Mouse (Mus musculus) ES-E14 (cell line): ENCODE measurements around the gene Btbd8. TPM values are rescaled to one million over a fixed set of nuclear protein-coding genes. Genes with fewer than 3 reads are reported as not detected.

ENCODE experiments used
- DNase-seq: peaks from one replicate; pipeline ENCODE4 v3.0.0-alpha.2; 2013; ENCODE audit warnings: low read depth, low spot score
- H3K27ac ChIP-seq: 2 replicates; pipeline ENCODE4 v1.5.1; 2012; ENCODE audit warnings: low read depth, mild to moderate bottlenecking, low read length, moderate library complexity, mixed read lengths; ENCODE audit not compliant: poor library complexity, insufficient read depth, severe bottlenecking
- H3K36me3 ChIP-seq: 2 replicates; pipeline ENCODE4 v1.6.1; 2012; ENCODE audit warnings: mild to moderate bottlenecking, low read length, moderate library complexity, mixed read lengths; ENCODE audit not compliant: control insufficient read depth, poor library complexity, insufficient read depth, severe bottlenecking
- H3K4me1 ChIP-seq, 2 experiments: fragments of 150-350 bp in 1 of 2; sonication (generic) in 1 of 2; 2 replicates each; pipeline ENCODE4 v1.6.1; 2012; ENCODE audit warnings: low read length in 2 of 2, mild to moderate bottlenecking in 1 of 2, mixed read lengths in 1 of 2; ENCODE audit not compliant: control insufficient read depth in 2 of 2, insufficient read depth in 2 of 2, poor library complexity in 1 of 2
- H3K4me3 ChIP-seq, 2 experiments: fragments of 150-350 bp in 1 of 2; sonication (generic) in 1 of 2; 2 replicates each; pipeline ENCODE4 v1.5.1; 2012; ENCODE audit warnings: low read length in 2 of 2, low read depth in 1 of 2, mild to moderate bottlenecking in 1 of 2, mixed read lengths in 1 of 2; ENCODE audit not compliant: insufficient read depth in 1 of 2, poor library complexity in 1 of 2, severe bottlenecking in 1 of 2
- H3K9ac ChIP-seq: 2 replicates; pipeline ENCODE4 v1.6.1; 2012; ENCODE audit warnings: low read depth, mild to moderate bottlenecking, low read length, mixed read lengths; ENCODE audit not compliant: poor library complexity, insufficient read depth, severe bottlenecking
- H3K9me3 ChIP-seq: fragments of 150-350 bp; sonication (generic); 2 replicates; pipeline ENCODE4 v1.6.1; 2012; ENCODE audit warnings: low read depth, mild to moderate bottlenecking, low read length; ENCODE audit not compliant: control insufficient read depth, insufficient read depth
- CHD2 ChIP-seq: IDR thresholded peaks from 2 replicates; pipeline ENCODE4 v1.6.1; 2014; ENCODE audit warnings: mild to moderate bottlenecking, low read depth, low read length, inconsistent platforms
- HCFC1 ChIP-seq: IDR thresholded peaks from 2 replicates; pipeline ENCODE4 v1.6.1; 2012; ENCODE audit warnings: low read length, inconsistent platforms, borderline replicate concordance; ENCODE audit not compliant: insufficient read depth
- MAFK ChIP-seq: IDR thresholded peaks from 2 replicates; pipeline ENCODE4 v1.6.1; 2014; ENCODE audit warnings: mild to moderate bottlenecking, low read depth, low read length, inconsistent platforms; ENCODE audit not compliant: insufficient read depth
- ZC3H11A ChIP-seq: IDR thresholded peaks from 2 replicates; pipeline ENCODE4 v1.6.1; 2012; ENCODE audit warnings: low read depth, mild to moderate bottlenecking, inconsistent platforms, low read length, borderline replicate concordance
- ZNF384 ChIP-seq: IDR thresholded peaks from 2 replicates; pipeline ENCODE4 v1.6.1; 2012; ENCODE audit warnings: low read depth, low read length, inconsistent platforms
- in situ Hi-C, 2 experiments: fragments of 600-800 bp; cut with MboI; formaldehyde crosslinking; loops; one replicate each; pipeline ENCODE4 v1.15.1; 2025; ENCODE audit warnings: low sequenced_read_pairs in 2 of 2, inconsistent platforms in 1 of 2; ENCODE audit not compliant: unreplicated experiment in 2 of 2
- total RNA-seq: library from RNA; depleted of rRNA; stranded (reverse); fragments of 300-350 nt; gene quantifications from 2 replicates; pipeline ENCODE4 v1.2.3, GENCODE M21; 2012

The Btbd8 gene
- total RNA-seq, 1 experiment = 5.4 TPM

- H3K4me1 ChIP-seq = no peaks in the 10 kb centered on the region
- H3K9ac ChIP-seq = no peak overlapping the region
- no peaks in the 10 kb centered on the region; the same call in 1 of the 2 replicates for H3K36me3 ChIP-seq
- in situ Hi-C loops = no loop called here
- H3K9me3 ChIP-seq = no peaks in the 10 kb centered on the region
- H3K27ac ChIP-seq = no peak overlapping the region
- no peak for DNase-seq
- no peak overlapping the region for H3K4me3 ChIP-seq
- no peak for TF ChIP-seq ZNF384
- TF ChIP-seq HCFC1 = no peak
- no peak for TF ChIP-seq CHD2
- TF ChIP-seq MAFK = no peak
- no peak for TF ChIP-seq ZC3H11A
Measured at GRCm38 (mm10) chr5:107496047-107496446, 58.2 kb downstream of the Btbd8 start.

DNA sequence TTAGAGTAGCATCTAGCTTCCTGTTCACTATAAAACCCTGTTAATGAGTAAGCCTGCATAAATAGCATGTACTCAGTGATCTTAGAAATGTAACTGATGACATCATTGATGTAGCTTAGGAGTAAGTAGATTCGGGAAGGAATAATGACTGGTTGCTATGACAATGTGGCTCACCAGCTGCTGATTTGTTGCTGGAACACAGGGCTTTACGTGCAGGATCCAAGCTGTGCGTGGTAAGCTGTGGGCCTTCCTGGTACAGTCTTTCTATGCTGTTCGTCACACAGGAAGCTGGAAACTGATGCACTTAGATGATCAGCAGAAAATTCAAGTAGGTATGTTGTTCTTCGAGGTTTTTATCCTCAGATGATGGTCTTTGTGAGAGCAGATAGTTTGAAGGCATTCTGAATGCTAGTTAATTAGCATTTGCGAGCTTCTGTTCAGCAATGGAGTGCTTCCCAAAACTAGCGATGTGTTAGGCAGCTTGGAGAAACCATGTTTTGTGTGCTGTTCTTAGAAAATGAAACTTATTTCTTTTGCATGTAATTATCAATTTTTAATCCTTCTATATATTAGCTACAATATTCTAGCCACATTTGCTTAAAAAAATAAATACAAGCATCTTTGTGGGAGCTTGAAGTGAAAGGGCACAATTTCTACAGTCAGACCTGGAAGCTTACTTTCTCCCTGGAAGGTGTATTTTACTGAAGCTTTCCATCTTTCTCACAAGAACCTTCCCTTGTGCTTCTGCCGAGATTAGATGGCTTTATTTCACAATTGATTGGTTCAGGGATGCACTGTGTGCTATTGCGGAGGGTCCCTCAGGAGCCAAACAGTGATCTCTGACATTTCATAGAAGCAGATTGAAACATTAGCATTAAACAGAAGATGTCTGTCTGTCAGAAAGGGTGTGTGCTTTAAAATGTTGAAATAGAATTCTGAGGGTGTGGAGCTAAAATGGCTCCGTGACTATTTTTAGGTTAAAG lies 60.0 kb downstream of the Btbd8 start:
- no peak for TF ChIP-seq ZC3H11A
- no peak for TF ChIP-seq CHD2
- no peak for TF ChIP-seq HCFC1
- TF ChIP-seq MAFK = no peak
- no peak for TF ChIP-seq ZNF384
- no peaks in the 10 kb centered on the region for H3K36me3 ChIP-seq
- H3K9ac ChIP-seq = no peak overlapping the region
- no peak overlapping the region for H3K27ac ChIP-seq
- in situ Hi-C loops = no loop called here
- H3K4me3 ChIP-seq = no peak overlapping the region
- DNase-seq = no peak
- no peaks in the 10 kb centered on the region for H3K9me3 ChIP-seq
- H3K4me1 ChIP-seq = no peaks in the 10 kb centered on the region

- Histone ChIP-seq H3K27ac (no peak overlapping the region), H3K9ac (no peak overlapping the region), H3K4me3 (no peak overlapping the region), H3K36me3 (no peaks in the 10 kb centered on the region; the same call in 1 of the 2 replicates), H3K9me3 (no peaks in the 10 kb centered on the region), H3K4me1 (no peaks in the 10 kb centered on the region)
- DNase-seq = no peak
- in situ Hi-C loops = no loop called here
- TF ChIP-seq ZC3H11A (no peak), ZNF384 (no peak), HCFC1 (no peak), MAFK (no peak), CHD2 (no peak)
Measured at GRCm38 (mm10) chr5:107498806-107499310, 61.1 kb downstream of the Btbd8 start.

DNA sequence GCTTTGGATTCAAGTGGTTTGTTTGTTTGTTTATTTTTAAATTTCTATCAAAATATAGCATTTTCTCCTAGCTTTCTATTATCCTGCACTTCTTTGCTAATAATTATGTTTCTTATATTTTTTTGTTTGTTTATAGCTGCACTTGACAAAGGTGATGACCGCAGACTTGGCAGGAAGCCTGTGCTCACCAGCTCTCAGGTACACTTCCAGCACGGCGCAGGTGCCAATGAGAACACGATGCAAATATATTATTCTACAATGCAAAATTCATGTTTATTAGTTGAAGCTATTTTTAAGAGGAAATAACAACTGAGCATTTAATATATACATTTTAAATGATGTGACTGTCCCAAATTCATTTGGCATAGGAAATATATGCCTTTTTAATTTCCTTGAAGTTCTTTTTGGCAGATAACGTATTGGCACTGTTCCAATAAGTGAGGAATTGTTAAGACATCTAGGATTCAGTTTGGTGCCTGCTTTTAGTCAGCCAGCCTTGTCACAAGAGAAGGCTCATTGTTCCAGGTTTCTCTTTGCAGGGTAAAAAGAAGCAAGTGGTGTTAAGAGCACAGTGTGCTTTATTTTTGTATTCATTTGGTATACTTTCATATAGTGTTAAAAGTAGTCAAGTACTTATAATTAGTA lies 62.2 kb downstream of the Btbd8 start:
- H3K36me3 ChIP-seq = no peaks in the 10 kb centered on the region; the same call in 1 of the 2 replicates
- TF ChIP-seq HCFC1 (no peak), ZC3H11A (no peak), ZNF384 (no peak), CHD2 (no peak), MAFK (no peak)
- no peak overlapping the region for H3K4me3 ChIP-seq
- in situ Hi-C loops = no loop called here
- no peaks in the 10 kb centered on the region for H3K4me1 ChIP-seq
- no peak overlapping the region for H3K9ac ChIP-seq
- no peaks in the 10 kb centered on the region for H3K9me3 ChIP-seq
- no peak overlapping the region for H3K27ac ChIP-seq
- no peak for DNase-seq
